In genomic region chr1:59142809-59143208, GRCm38 (mm10) we compare ENCODE assay signal across 8 mouse cellular contexts. TPM values are rescaled to one million over a fixed set of nuclear protein-coding genes. Genes with fewer than 3 reads are reported as not detected.
DNase-seq lines count a peak whose midpoint lies in the region; ATAC-seq and TF ChIP-seq lines count a peak whose summit lies in the region.

No protein-coding gene starts in this region.

- no peaks in the 10 kb centered on the region for H3K9me3 ChIP-seq in forebrain, postnatal 0 days (ENCODE audit: low read length)
- no peaks in the 10 kb centered on the region for H3K9me3 ChIP-seq in forebrain, embryonic 13.5 days (replicated peaks)
- no peaks in the 10 kb centered on the region for H3K9me3 ChIP-seq in hindbrain, postnatal 0 days (ENCODE audit: low read length)
- H3K9me3 ChIP-seq in stomach, postnatal 0 days (ENCODE audit: control insufficient read depth, low read length): no peaks in the 10 kb centered on the region

- H3K4me2 ChIP-seq in forebrain, postnatal 0 days (ENCODE audit: low read depth): no peak overlapping the region
- no peak overlapping the region for H3K4me2 ChIP-seq in forebrain, embryonic 13.5 days
- no peak overlapping the region for H3K4me2 ChIP-seq in hindbrain, postnatal 0 days (ENCODE audit: low read depth, low read length)
- no peak overlapping the region for H3K4me2 ChIP-seq in stomach, postnatal 0 days (replicated peaks; ENCODE audit: low read depth)

- no peak for ATAC-seq in forebrain, postnatal 0 days
- no peak for ATAC-seq in forebrain, embryonic 13.5 days
- ATAC-seq in hindbrain, postnatal 0 days: no peak
- no peak for ATAC-seq in stomach, postnatal 0 days (ENCODE audit: low FRiP score, low TSS enrichment)

- no peaks in the 10 kb centered on the region for H3K36me3 ChIP-seq in forebrain, postnatal 0 days (ENCODE audit: insufficient read depth)
- no peaks in the 10 kb centered on the region for H3K36me3 ChIP-seq in forebrain, embryonic 13.5 days (ENCODE audit: poor library complexity, severe bottlenecking)
- no peaks in the 10 kb centered on the region for H3K36me3 ChIP-seq in hindbrain, postnatal 0 days (ENCODE audit: insufficient read depth, low read length)
- H3K36me3 ChIP-seq in stomach, postnatal 0 days (ENCODE audit: control insufficient read depth, insufficient read depth, low read length): no peaks in the 10 kb centered on the region

- H3K27me3 ChIP-seq in forebrain, postnatal 0 days (ENCODE audit: insufficient read depth, low read length): no peaks in the 10 kb centered on the region
- no peaks in the 10 kb centered on the region for H3K27me3 ChIP-seq in forebrain, embryonic 13.5 days
- no peaks in the 10 kb centered on the region for H3K27me3 ChIP-seq in hindbrain, postnatal 0 days (ENCODE audit: insufficient read depth, low read length)
- no peaks in the 10 kb centered on the region for H3K27me3 ChIP-seq in stomach, postnatal 0 days (ENCODE audit: control insufficient read depth, insufficient read depth, low read length)

- no peak overlapping the region for H3K9ac ChIP-seq in forebrain, postnatal 0 days
- no peak overlapping the region for H3K9ac ChIP-seq in forebrain, embryonic 13.5 days
- H3K9ac ChIP-seq in hindbrain, postnatal 0 days (replicated peaks; ENCODE audit: low read length): no peak overlapping the region
- no peak overlapping the region for H3K9ac ChIP-seq in stomach, postnatal 0 days (ENCODE audit: low read length)

- no peak for TF ChIP-seq EP300 in stomach, postnatal 0 days (optimal IDR thresholded peaks at IDR 0.05)

- no peak overlapping the region for H3K4me3 ChIP-seq in forebrain, postnatal 0 days (ENCODE audit: low read depth, low read length)
- no peak overlapping the region for H3K4me3 ChIP-seq in forebrain, embryonic 13.5 days
- H3K4me3 ChIP-seq in hindbrain, postnatal 0 days (ENCODE audit: low read length): no peak overlapping the region
- H3K4me3 ChIP-seq in stomach, postnatal 0 days (ENCODE audit: low read depth, low read length): no peak overlapping the region

- peak; percentile 32 for DNase-seq in forebrain, postnatal 0 days
- DNase-seq in right cerebral cortex, postnatal 4 days: peak; percentile 47
- no peak for DNase-seq in right cerebral cortex, adult 18-20 months
- peak; percentile 39 to 70 for DNase-seq in cerebellum, postnatal 25 days
- peak; percentile 63 for DNase-seq in hindbrain, postnatal 0 days (ENCODE audit: low spot score)
- peak; percentile 92 for DNase-seq in lung, postnatal 36 days
- peak; percentile 69 for DNase-seq in stomach, postnatal 0 days (ENCODE audit: low spot score)

- TF ChIP-seq CTCF in forebrain, postnatal 0 days (IDR thresholded peaks at IDR 0.05; ENCODE audit: low read depth): peak; percentile 66
- peak; percentile 76 for TF ChIP-seq CTCF in hindbrain, postnatal 0 days (IDR thresholded peaks at IDR 0.05; ENCODE audit: low read depth)
- TF ChIP-seq CTCF in stomach, postnatal 0 days (IDR thresholded peaks at IDR 0.05; ENCODE audit: low read depth): peak; percentile 83

- H3K27ac ChIP-seq in forebrain, postnatal 0 days (ENCODE audit: low read depth, low read length): no peak overlapping the region
- H3K27ac ChIP-seq in forebrain, embryonic 13.5 days: no peak overlapping the region
- no peak overlapping the region for H3K27ac ChIP-seq in hindbrain, postnatal 0 days
- H3K27ac ChIP-seq in stomach, postnatal 0 days (replicated peaks): no peak overlapping the region

- no peaks in the 10 kb centered on the region for H3K4me1 ChIP-seq in forebrain, postnatal 0 days (ENCODE audit: insufficient read depth)
- no peaks in the 10 kb centered on the region for H3K4me1 ChIP-seq in forebrain, embryonic 13.5 days
- H3K4me1 ChIP-seq in hindbrain, postnatal 0 days (ENCODE audit: insufficient read depth, low read length): no peaks in the 10 kb centered on the region
- no peaks in the 10 kb centered on the region for H3K4me1 ChIP-seq in stomach, postnatal 0 days (replicated peaks; ENCODE audit: control insufficient read depth, insufficient read depth)

RNA-seq across cellular contexts. Expression of gene Mpp4, which starts 20.4 kb away (rescaled TPM):
- 1.9 and 2.1 TPM in 2 replicates for total RNA-seq in forebrain, postnatal 0 days (2014; rRNA removed)
- 0.47 and 0.65 TPM in 2 replicates for polyA plus RNA-seq in forebrain, postnatal 0 days (2015; fragmentation: Nextera tagmentation; extraction: Ambion mirVana)
- polyA plus RNA-seq in forebrain, embryonic 13.5 days (2015; fragmentation: Nextera tagmentation; extraction: Ambion mirVana): 0.27 and 0.40 TPM in 2 replicates
- 1.4 and 2.8 TPM in 2 replicates for total RNA-seq in hindbrain, postnatal 0 days (2014; rRNA removed)
- polyA plus RNA-seq in hindbrain, postnatal 0 days (2015; fragmentation: Nextera tagmentation; extraction: Ambion mirVana): 0.43 and 0.45 TPM in 2 replicates
- polyA plus RNA-seq in stomach, postnatal 0 days (2015; fragmentation: Nextera tagmentation; extraction: Ambion mirVana): 0.12 and 0.13 TPM in 2 replicates

RNA-seq across cellular contexts. Expression of gene Tmem237, which starts 22.6 kb away (rescaled TPM):
- 31.9 and 36.2 TPM in 2 replicates for total RNA-seq in forebrain, postnatal 0 days (2014; rRNA removed)
- polyA plus RNA-seq in forebrain, postnatal 0 days (2015; fragmentation: Nextera tagmentation; extraction: Ambion mirVana): 59.7 and 62.6 TPM in 2 replicates
- 50.1 and 53.3 TPM in 2 replicates for polyA plus RNA-seq in forebrain, embryonic 13.5 days (2015; fragmentation: Nextera tagmentation; extraction: Ambion mirVana)
- 26.1 and 27.3 TPM in 2 replicates for total RNA-seq in hindbrain, postnatal 0 days (2014; rRNA removed)
- polyA plus RNA-seq in hindbrain, postnatal 0 days (2015; fragmentation: Nextera tagmentation; extraction: Ambion mirVana): 55.8 and 56.3 TPM in 2 replicates
- 16.4 and 18.3 TPM in 2 replicates for polyA plus RNA-seq in stomach, postnatal 0 days (2015; fragmentation: Nextera tagmentation; extraction: Ambion mirVana)

RNA-seq across cellular contexts. Expression of gene C2cd6, which starts 48.1 kb away (rescaled TPM):
- not detected in 2 replicates for total RNA-seq in forebrain, postnatal 0 days (2014; rRNA removed)
- polyA plus RNA-seq in forebrain, postnatal 0 days (2015; fragmentation: Nextera tagmentation; extraction: Ambion mirVana): not detected in 2 replicates
- not detected in 2 replicates for polyA plus RNA-seq in forebrain, embryonic 13.5 days (2015; fragmentation: Nextera tagmentation; extraction: Ambion mirVana)
- not detected in 2 replicates for total RNA-seq in hindbrain, postnatal 0 days (2014; rRNA removed)
- polyA plus RNA-seq in hindbrain, postnatal 0 days (2015; fragmentation: Nextera tagmentation; extraction: Ambion mirVana): not detected in 2 replicates
- polyA plus RNA-seq in stomach, postnatal 0 days (2015; fragmentation: Nextera tagmentation; extraction: Ambion mirVana): 0.12 TPM in 1 of 2 replicates, not detected in the other
